Mouse (Mus musculus): ENCODE data around the gene Kif26a. TPM values are rescaled to one million over a fixed set of nuclear protein-coding genes. Genes with fewer than 3 reads are reported as not detected.
A peak's percentile ranks its signal among the peaks of the same experiment; 100 is the strongest.

Kif26a gene
- total and polyA plus RNA-seq, 3 experiments: 7.3 to 12.0 (median 10.7) TPM

- Histone ChIP-seq H3K4me1 (ENCODE audit: control insufficient read depth, insufficient read depth, low read length) (no peaks in the 10 kb centered on the region; the same call in 1 of the 2 replicates), H3K9ac (ENCODE audit: low read depth, low read length) (no peak overlapping the region), H3K79me2 (replicated peaks; ENCODE audit: control insufficient read depth, insufficient read depth, low read length) (no peaks in the 10 kb centered on the region), H3K27me3 (ENCODE audit: control insufficient read depth, insufficient read depth, low read length) (no peaks in the 10 kb centered on the region), H3K36me3 (ENCODE audit: control insufficient read depth, insufficient read depth, low read length) (no peaks in the 10 kb centered on the region), H3K4me3 (no peak overlapping the region), H3K27ac (no peak overlapping the region)
- TF ChIP-seq POLR2A (IDR thresholded peaks at IDR 0.05; ENCODE audit: insufficient read depth, low read depth, low read length) (no peak), CTCF (IDR thresholded peaks at IDR 0.05) (no peak), EP300 (IDR thresholded peaks at IDR 0.05; ENCODE audit: insufficient read depth, low read depth, low read length) (no peak)
- intact Hi-C loops (cut with DNase I): loop anchor here (1.0 kb wide), 3 partner anchors 27 to 430 kb away; no protein-coding TSS in a partner anchor
- WGBS: 25% methylated on average over 13 of the region's 13 CpGs
- DNase-seq: no peak
Measured at GRCm38 (mm10) chr12:112112686-112113396, 33.2 kb upstream of the Kif26a start.

- Histone ChIP-seq H3K79me2 (replicated peaks; ENCODE audit: control insufficient read depth, insufficient read depth, low read length) (no peaks in the 10 kb centered on the region), H3K27ac (no peak overlapping the region), H3K36me3 (ENCODE audit: control insufficient read depth, insufficient read depth, low read length) (no peaks in the 10 kb centered on the region), H3K4me1 (ENCODE audit: control insufficient read depth, insufficient read depth, low read length) (no peaks in the 10 kb centered on the region; the same call in 1 of the 2 replicates), H3K9ac (ENCODE audit: low read depth, low read length) (no peak overlapping the region), H3K27me3 (ENCODE audit: control insufficient read depth, insufficient read depth, low read length) (no peaks in the 10 kb centered on the region), H3K4me3 (no peak overlapping the region)
- intact Hi-C loops (cut with DNase I): loop anchor here (1.0 kb wide), 3 partner anchors 27 to 430 kb away; no protein-coding TSS in a partner anchor
- TF ChIP-seq POLR2A (IDR thresholded peaks at IDR 0.05; ENCODE audit: insufficient read depth, low read depth, low read length) (no peak), CTCF (IDR thresholded peaks at IDR 0.05) (peak; percentile 100; the same call in 1 of the 2 replicates), EP300 (IDR thresholded peaks at IDR 0.05; ENCODE audit: insufficient read depth, low read depth, low read length) (peak; percentile 96)
- WGBS: 10% methylated on average over 7 of the region's 7 CpGs
- peak; percentile 85 to 91 for DNase-seq
Measured at GRCm38 (mm10) chr12:112113710-112114109, 32.3 kb upstream of the Kif26a start.

- H3K27me3 ChIP-seq (ENCODE audit: control insufficient read depth, insufficient read depth, low read length): no peaks in the 10 kb centered on the region
- no peak overlapping the region for H3K27ac ChIP-seq
- WGBS: 70% methylated on average over 5 of the region's 5 CpGs
- H3K9ac ChIP-seq (ENCODE audit: low read depth, low read length): no peak overlapping the region
- no peaks in the 10 kb centered on the region for H3K79me2 ChIP-seq (replicated peaks; ENCODE audit: control insufficient read depth, insufficient read depth, low read length)
- DNase-seq: no peak
- no peak for TF ChIP-seq EP300 (IDR thresholded peaks at IDR 0.05; ENCODE audit: insufficient read depth, low read depth, low read length)
- no peak for TF ChIP-seq CTCF (IDR thresholded peaks at IDR 0.05)
- TF ChIP-seq POLR2A (IDR thresholded peaks at IDR 0.05; ENCODE audit: insufficient read depth, low read depth, low read length): no peak
- H3K36me3 ChIP-seq (ENCODE audit: control insufficient read depth, insufficient read depth, low read length): no peaks in the 10 kb centered on the region
- H3K4me1 ChIP-seq (ENCODE audit: control insufficient read depth, insufficient read depth, low read length): peaks cover 10% of the 10 kb centered on the region
- no peak overlapping the region for H3K4me3 ChIP-seq
- intact Hi-C loops (cut with DNase I): no loop called here
Measured at GRCm38 (mm10) chr12:112117006-112117405, 29.0 kb upstream of the Kif26a start.

- intact Hi-C loops (cut with DNase I): no loop called here
- H3K4me1 ChIP-seq (ENCODE audit: control insufficient read depth, insufficient read depth, low read length): peaks cover 10% of the 10 kb centered on the region
- no peaks in the 10 kb centered on the region for H3K79me2 ChIP-seq (replicated peaks; ENCODE audit: control insufficient read depth, insufficient read depth, low read length)
- no peak overlapping the region for H3K27ac ChIP-seq
- H3K27me3 ChIP-seq (ENCODE audit: control insufficient read depth, insufficient read depth, low read length): no peaks in the 10 kb centered on the region
- WGBS: 73% methylated on average over 7 of the region's 7 CpGs
- no peak for TF ChIP-seq EP300 (IDR thresholded peaks at IDR 0.05; ENCODE audit: insufficient read depth, low read depth, low read length)
- no peak for TF ChIP-seq CTCF (IDR thresholded peaks at IDR 0.05)
- no peak for TF ChIP-seq POLR2A (IDR thresholded peaks at IDR 0.05; ENCODE audit: insufficient read depth, low read depth, low read length)
- H3K9ac ChIP-seq (ENCODE audit: low read depth, low read length): no peak overlapping the region
- H3K36me3 ChIP-seq (ENCODE audit: control insufficient read depth, insufficient read depth, low read length): no peaks in the 10 kb centered on the region
- H3K4me3 ChIP-seq: no peak overlapping the region
- DNase-seq: no peak
Measured at GRCm38 (mm10) chr12:112117649-112118048, 28.4 kb upstream of the Kif26a start.

GRCm38 (mm10) chr12:112121188-112121587, 24.8 kb upstream of the Kif26a start:
- TF ChIP-seq POLR2A (IDR thresholded peaks at IDR 0.05; ENCODE audit: insufficient read depth, low read depth, low read length): no peak
- TF ChIP-seq CTCF (IDR thresholded peaks at IDR 0.05): no peak
- no peak for TF ChIP-seq EP300 (IDR thresholded peaks at IDR 0.05; ENCODE audit: insufficient read depth, low read depth, low read length)
- WGBS: 39% methylated on average over 3 of the region's 3 CpGs
- DNase-seq: peak; percentile 51 to 57

GRCm38 (mm10) chr12:112125903-112126302, 20.1 kb upstream of the Kif26a start:
- no peaks in the 10 kb centered on the region for H3K27me3 ChIP-seq (ENCODE audit: control insufficient read depth, insufficient read depth, low read length)
- no peak overlapping the region for H3K27ac ChIP-seq
- TF ChIP-seq EP300 (IDR thresholded peaks at IDR 0.05; ENCODE audit: insufficient read depth, low read depth, low read length) (no peak), CTCF (IDR thresholded peaks at IDR 0.05) (no peak)
- H3K36me3 ChIP-seq (ENCODE audit: control insufficient read depth, insufficient read depth, low read length): no peaks in the 10 kb centered on the region
- no peaks in the 10 kb centered on the region for H3K79me2 ChIP-seq (replicated peaks; ENCODE audit: control insufficient read depth, insufficient read depth, low read length)
- H3K9ac ChIP-seq (ENCODE audit: low read depth, low read length): no peak overlapping the region
- H3K4me3 ChIP-seq: no peak overlapping the region
- intact Hi-C loops (cut with DNase I): no loop called here
- no peak for DNase-seq
- WGBS: 83% methylated on average over 14 of the region's 14 CpGs
- H3K4me1 ChIP-seq (ENCODE audit: control insufficient read depth, insufficient read depth, low read length): peaks cover 9% of the 10 kb centered on the region

More at GRCm38 (mm10) chr12:112121188-112121587, 24.8 kb upstream of the Kif26a start:
- Histone ChIP-seq H3K9ac (ENCODE audit: low read depth, low read length) (no peak overlapping the region), H3K4me1 (ENCODE audit: control insufficient read depth, insufficient read depth, low read length) (peaks cover 10% of the 10 kb centered on the region), H3K27ac (no peak overlapping the region; the same call in 1 of the 2 replicates), H3K79me2 (replicated peaks; ENCODE audit: control insufficient read depth, insufficient read depth, low read length) (no peaks in the 10 kb centered on the region), H3K27me3 (ENCODE audit: control insufficient read depth, insufficient read depth, low read length) (no peaks in the 10 kb centered on the region), H3K36me3 (ENCODE audit: control insufficient read depth, insufficient read depth, low read length) (no peaks in the 10 kb centered on the region), H3K4me3 (no peak overlapping the region)
- intact Hi-C loops (cut with DNase I): no loop called here
